Comparison of ENCODE assay signal across 8 mouse cellular contexts in the genomic region with DNA sequence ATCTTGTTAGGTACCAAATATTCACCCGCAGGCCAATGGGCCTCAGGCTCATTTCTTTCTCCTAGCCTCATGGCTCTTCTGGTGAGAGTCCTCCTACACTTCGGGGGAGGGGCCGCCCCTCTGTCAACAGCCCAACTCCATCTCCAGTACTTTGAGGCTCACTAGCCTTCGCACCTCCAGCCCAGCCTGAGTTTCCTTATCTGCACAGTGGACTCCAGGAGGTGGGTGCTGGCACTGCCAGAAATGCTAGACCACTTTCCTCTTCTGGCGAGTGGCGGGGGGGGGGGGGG. TPM values are rescaled to one million over a fixed set of nuclear protein-coding genes. Genes with fewer than 3 reads are reported as not detected.
A peak's percentile ranks its signal among the peaks of the same experiment; 100 is the strongest.
DNase-seq lines count a peak whose midpoint lies in the region; ATAC-seq and TF ChIP-seq lines count a peak whose summit lies in the region.
"Had no signal": no experiment of that assay in that cellular context is flagged by ENCODE, and none has a peak within 500 bp of the region (broad histone marks: within the 10 kb centered on the region; RNA-seq: fewer than 3 reads in every experiment).

No protein-coding gene starts in this region.

- 22% methylated on average over 4 of the region's 6 CpGs for WGBS in embryonic facial prominence, embryonic 11.5 days
- WGBS in forebrain, embryonic 14.5 days = 15% methylated on average over 5 of the region's 6 CpGs
- 8% methylated on average over 5 of the region's 6 CpGs for WGBS in limb, embryonic 14.5 days

- intact Hi-C loops in left cerebral cortex, postnatal 25 days (cut with DNase I) = no loop called here

- H3K4me2 ChIP-seq in embryonic facial prominence, embryonic 11.5 days (ENCODE audit: low read depth, low read length) = no peak overlapping the region
- H3K4me2 ChIP-seq in forebrain, embryonic 14.5 days (ENCODE audit: low read length) = peak overlapping the region; percentile 42
- peak overlapping the region; percentile 43; the same call in 1 of the 2 replicates for H3K4me2 ChIP-seq in limb, embryonic 14.5 days (replicated peaks; ENCODE audit: low read depth, low read length, severe bottlenecking)

- no peak for TF ChIP-seq POLR2A in limb, embryonic 14.5 days (IDR thresholded peaks at IDR 0.05; ENCODE audit: borderline replicate concordance, extremely low read depth, insufficient read depth, insufficient read length)

- H3K36me3 ChIP-seq in embryonic facial prominence, embryonic 11.5 days (replicated peaks; ENCODE audit: control insufficient read depth, insufficient read depth, low read depth, low read length) = no peaks in the 10 kb centered on the region
- no peaks in the 10 kb centered on the region for H3K36me3 ChIP-seq in forebrain, embryonic 14.5 days (ENCODE audit: control insufficient read depth, insufficient read depth, low read length)
- H3K36me3 ChIP-seq in limb, embryonic 14.5 days (ENCODE audit: control insufficient read depth, insufficient read depth, low read length) = no peaks in the 10 kb centered on the region

- H3K4me3 ChIP-seq in embryonic facial prominence, embryonic 11.5 days (ENCODE audit: low read depth, low read length) = no peak overlapping the region
- H3K4me3 ChIP-seq in forebrain, embryonic 14.5 days (ENCODE audit: low read depth, low read length) = no peak overlapping the region
- H3K4me3 ChIP-seq in limb, embryonic 14.5 days (replicated peaks; ENCODE audit: low read length) = no peak overlapping the region

- H3K9ac ChIP-seq in embryonic facial prominence, embryonic 11.5 days (replicated peaks; ENCODE audit: low read length) = peak overlapping the region; percentile 34
- H3K9ac ChIP-seq in forebrain, embryonic 14.5 days (ENCODE audit: low read length) = peak overlapping the region; percentile 21; the same call in 1 of the 2 replicates
- peak overlapping the region; percentile 17; the same call in 1 of the 2 replicates for H3K9ac ChIP-seq in limb, embryonic 14.5 days (ENCODE audit: low read depth, low read length, severe bottlenecking)

- H3K4me1 ChIP-seq in embryonic facial prominence, embryonic 11.5 days (ENCODE audit: control insufficient read depth, insufficient read depth, low read length) = peaks cover 14% of the 10 kb centered on the region
- H3K4me1 ChIP-seq in forebrain, embryonic 14.5 days (ENCODE audit: control insufficient read depth, insufficient read depth, low read length) = peaks cover 57% of the 10 kb centered on the region
- H3K4me1 ChIP-seq in limb, embryonic 14.5 days (ENCODE audit: control insufficient read depth, insufficient read depth, low read length) = peaks cover 54% of the 10 kb centered on the region

- no peak for ATAC-seq in embryonic facial prominence, embryonic 11.5 days (replicated peaks; ENCODE audit: insufficient number of reproducible peaks, low FRiP score, low TSS enrichment, low read depth)
- no peak for ATAC-seq in forebrain, embryonic 14.5 days
- no peak for ATAC-seq in limb, embryonic 14.5 days (ENCODE audit: low FRiP score, low read depth)

- H3K27ac ChIP-seq in embryonic facial prominence, embryonic 11.5 days (replicated peaks; ENCODE audit: low read depth, low read length) = peak overlapping the region; percentile 53
- H3K27ac ChIP-seq in forebrain, embryonic 14.5 days (ENCODE audit: low read depth, low read length) = peak overlapping the region; percentile 89
- H3K27ac ChIP-seq in limb, embryonic 14.5 days (replicated peaks; ENCODE audit: low read depth, low read length) = peak overlapping the region; percentile 87

- no peaks in the 10 kb centered on the region for H3K9me3 ChIP-seq in embryonic facial prominence, embryonic 11.5 days (replicated peaks; ENCODE audit: control insufficient read depth, low read length)
- no peaks in the 10 kb centered on the region for H3K9me3 ChIP-seq in forebrain, embryonic 14.5 days (replicated peaks; ENCODE audit: control insufficient read depth, low read length)
- H3K9me3 ChIP-seq in limb, embryonic 14.5 days (ENCODE audit: control insufficient read depth, low read length) = no peaks in the 10 kb centered on the region

- no peaks in the 10 kb centered on the region for H3K27me3 ChIP-seq in embryonic facial prominence, embryonic 11.5 days (ENCODE audit: control insufficient read depth, insufficient read depth, low read length)
- no peaks in the 10 kb centered on the region for H3K27me3 ChIP-seq in forebrain, embryonic 14.5 days (replicated peaks; ENCODE audit: control insufficient read depth, insufficient read depth, low read length)
- no peaks in the 10 kb centered on the region for H3K27me3 ChIP-seq in limb, embryonic 14.5 days (ENCODE audit: control insufficient read depth, insufficient read depth, low read length)

- peak; percentile 64 to 73 for DNase-seq in kidney, postnatal 4 days
- DNase-seq in kidney, postnatal 14 days = no peak
- DNase-seq in embryonic facial prominence, embryonic 11.5 days (ENCODE audit: low spot score) = peak; percentile 55
- DNase-seq in forebrain, embryonic 14.5 days (ENCODE audit: low spot score) = no peak
- DNase-seq in limb, embryonic 14.5 days (ENCODE audit: low spot score) = no peak
- no peak for DNase-seq in left cerebral cortex, postnatal 25 days (ENCODE audit: low spot score in 2 of 2)
- DNase-seq in spleen, adult 12 weeks (ENCODE audit: low spot score) = no peak
- DNase-seq: layer of hippocampus, postnatal 36 days had no signal

RNA-seq across cellular contexts. Expression of gene Cstad, which starts 10.9 kb away (rescaled TPM):
- 1.9 TPM in 1 of 2 replicates, not detected in the other for polyA plus RNA-seq in embryonic facial prominence, embryonic 11.5 days (2014; fragmentation: Nextera tagmentation; extraction: Ambion mirVana)
- 0.64 and 1.2 TPM in 2 replicates for polyA plus RNA-seq in forebrain, embryonic 14.5 days (2014; fragmentation: Nextera tagmentation; extraction: Ambion mirVana)
- 1.2 and 1.3 TPM in 2 replicates for polyA plus RNA-seq in limb, embryonic 14.5 days (2012; rRNA removed)
- 2.2 and 3.1 TPM in 2 replicates for polyA plus RNA-seq in limb, embryonic 14.5 days (2014; fragmentation: Nextera tagmentation; extraction: Ambion mirVana)
- total RNA-seq in left cerebral cortex, postnatal 25 days (2021) = 1 to 10 TPM; 4.2 to 5.5 TPM

Comparison
In these comparisons a context has a peak if more than half of its experiments do, and no peak if none do; other contexts are left out.
1. DNase-seq: peak in kidney, postnatal 4 days (2 of 2) and embryonic facial prominence, embryonic 11.5 days (single experiment); none in kidney, postnatal 14 days (single experiment), forebrain, embryonic 14.5 days (single experiment), limb, embryonic 14.5 days (single experiment), left cerebral cortex, postnatal 25 days (0 of 2) and spleen, adult 12 weeks (single experiment).
2. Peak in every context shown above with its lines, with median percentiles within 50 percentile points of each other: H3K27ac ChIP-seq and H3K9ac ChIP-seq.